22 mouse cellular contexts compared by ENCODE assay signal in the genomic region with DNA sequence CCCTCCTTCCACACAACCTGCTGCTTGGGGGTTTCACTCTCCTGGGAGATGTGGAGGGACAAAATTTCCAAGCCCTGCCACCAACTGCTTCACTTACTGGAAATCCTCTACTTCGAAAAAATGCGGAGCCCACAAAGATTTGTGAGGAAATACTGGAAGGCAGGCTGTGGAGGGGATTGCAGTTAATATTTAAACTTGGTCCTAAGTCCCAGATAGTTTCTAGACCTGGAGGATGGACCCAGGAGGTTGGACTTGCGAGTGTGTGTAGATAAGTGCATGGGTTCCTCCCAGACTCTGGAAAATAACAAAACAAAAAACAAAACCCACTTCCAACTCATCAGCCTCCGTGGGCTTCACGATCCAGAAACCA.
DNase-seq lines count a peak whose midpoint lies in the region; ATAC-seq and TF ChIP-seq lines count a peak whose summit lies in the region.
"Had no signal": no experiment of that assay in that cellular context is flagged by ENCODE, and none has a peak within 500 bp of the region (broad histone marks: within the 10 kb centered on the region; RNA-seq: fewer than 3 reads in every experiment).

No protein-coding gene starts in this region.

- H3K27ac ChIP-seq in heart, embryonic 10.5 days, result no peak overlapping the region
- H3K27ac ChIP-seq in liver, adult 2 months (replicated peaks; ENCODE audit: insufficient read depth, low read depth, low read length), result no peak overlapping the region
- H3K27ac ChIP-seq in liver, postnatal 0 days (ENCODE audit: low read depth), result no peak overlapping the region
- no peak overlapping the region for H3K27ac ChIP-seq in intestine, embryonic 16.5 days (ENCODE audit: low read length)
- H3K27ac ChIP-seq: embryonic facial prominence, embryonic 13.5 days; forebrain, embryonic 12.5 days; heart, embryonic 15.5 days; hindbrain, embryonic 13.5 days; layer of hippocampus, adult 2 months; lung, embryonic 15.5 days; midbrain, embryonic 15.5 days; neural tube, embryonic 12.5 days had no signal

- no peaks in the 10 kb centered on the region for H3K27me3 ChIP-seq in heart, embryonic 10.5 days (ENCODE audit: insufficient read depth, poor library complexity, severe bottlenecking)
- H3K27me3 ChIP-seq in liver, adult 2 months (ENCODE audit: control insufficient read depth, insufficient read depth, low read length), result no peaks in the 10 kb centered on the region
- H3K27me3 ChIP-seq in liver, postnatal 0 days (ENCODE audit: insufficient read depth, low read length), result no peaks in the 10 kb centered on the region
- no peaks in the 10 kb centered on the region for H3K27me3 ChIP-seq in intestine, embryonic 16.5 days (replicated peaks; ENCODE audit: control insufficient read depth, insufficient read depth, low read length)
- H3K27me3 ChIP-seq: embryonic facial prominence, embryonic 13.5 days; forebrain, embryonic 12.5 days; heart, embryonic 15.5 days; hindbrain, embryonic 13.5 days; lung, embryonic 15.5 days; megakaryocyte, embryonic 14.5 days; midbrain, embryonic 15.5 days; neural tube, embryonic 12.5 days had no signal

- TF ChIP-seq POLR2A in liver, adult 2 months (IDR thresholded peaks at IDR 0.05; ENCODE audit: extremely low read depth, insufficient read depth, low read length), result no peak

- no peaks in the 10 kb centered on the region for H3K79me2 ChIP-seq in liver, adult 2 months (ENCODE audit: control insufficient read depth, insufficient read depth, low read length)

- no peaks in the 10 kb centered on the region for H3K4me1 ChIP-seq in heart, embryonic 10.5 days
- H3K4me1 ChIP-seq in liver, adult 2 months (ENCODE audit: control insufficient read depth, insufficient read depth, low read length), result no peaks in the 10 kb centered on the region
- H3K4me1 ChIP-seq in liver, postnatal 0 days (ENCODE audit: insufficient read depth), result no peaks in the 10 kb centered on the region
- no peaks in the 10 kb centered on the region for H3K4me1 ChIP-seq in intestine, embryonic 16.5 days (ENCODE audit: control insufficient read depth, insufficient read depth, low read length)
- H3K4me1 ChIP-seq: embryonic facial prominence, embryonic 13.5 days; forebrain, embryonic 12.5 days; heart, embryonic 15.5 days; hindbrain, embryonic 13.5 days; lung, embryonic 15.5 days; midbrain, embryonic 15.5 days; neural tube, embryonic 12.5 days had no signal

- no peak for TF ChIP-seq CTCF in liver, adult 2 months (IDR thresholded peaks at IDR 0.05; ENCODE audit: low read depth, low read length)
- TF ChIP-seq CTCF in liver, postnatal 0 days (IDR thresholded peaks at IDR 0.05; ENCODE audit: low read depth), result no peak

- H3K9ac ChIP-seq in liver, adult 2 months (ENCODE audit: low read depth, low read length), result no peak overlapping the region
- no peak overlapping the region for H3K9ac ChIP-seq in liver, postnatal 0 days (replicated peaks)
- H3K9ac ChIP-seq in intestine, embryonic 16.5 days (ENCODE audit: low read depth, low read length), result no peak overlapping the region; the same call in 1 of the 2 replicates
- H3K9ac ChIP-seq: embryonic facial prominence, embryonic 13.5 days; forebrain, embryonic 12.5 days; heart, embryonic 15.5 days; hindbrain, embryonic 13.5 days; lung, embryonic 15.5 days; midbrain, embryonic 15.5 days; neural tube, embryonic 12.5 days had no signal

- no peaks in the 10 kb centered on the region for H3K36me3 ChIP-seq in heart, embryonic 10.5 days
- no peaks in the 10 kb centered on the region for H3K36me3 ChIP-seq in liver, adult 2 months (ENCODE audit: control insufficient read depth, insufficient read depth, low read length)
- no peaks in the 10 kb centered on the region for H3K36me3 ChIP-seq in liver, postnatal 0 days (replicated peaks; ENCODE audit: insufficient read depth, low read length)
- H3K36me3 ChIP-seq in intestine, embryonic 16.5 days (ENCODE audit: control insufficient read depth, insufficient read depth, low read length), result no peaks in the 10 kb centered on the region
- H3K36me3 ChIP-seq: embryonic facial prominence, embryonic 13.5 days; forebrain, embryonic 12.5 days; heart, embryonic 15.5 days; hindbrain, embryonic 13.5 days; lung, embryonic 15.5 days; midbrain, embryonic 15.5 days; neural tube, embryonic 12.5 days had no signal

- 57% methylated on average over 5 of the region's 5 CpGs for WGBS in heart, embryonic 10.5 days
- WGBS in liver, adult 2 months, result 36% methylated on average over 5 of the region's 5 CpGs
- 42% methylated on average over 5 of the region's 5 CpGs for WGBS in liver, postnatal 0 days (ENCODE audit: insufficient replicate concordance)
- 43% methylated on average over 5 of the region's 5 CpGs for WGBS in intestine, embryonic 16.5 days

- TF ChIP-seq EP300 in liver, postnatal 0 days (IDR thresholded peaks at IDR 0.05; ENCODE audit: low read depth), result no peak

- no peak overlapping the region for H3K4me2 ChIP-seq in liver, postnatal 0 days (ENCODE audit: low read depth, low read length)
- H3K4me2 ChIP-seq in intestine, embryonic 16.5 days (ENCODE audit: low read depth, low read length), result peak overlapping the region; percentile 46
- H3K4me2 ChIP-seq: forebrain, embryonic 12.5 days; lung, embryonic 15.5 days; midbrain, embryonic 15.5 days; neural tube, embryonic 12.5 days had no signal

- H3K9me3 ChIP-seq in heart, embryonic 10.5 days, result no peaks in the 10 kb centered on the region
- H3K9me3 ChIP-seq in liver, postnatal 0 days (ENCODE audit: low read length), result no peaks in the 10 kb centered on the region
- no peaks in the 10 kb centered on the region for H3K9me3 ChIP-seq in intestine, embryonic 16.5 days (ENCODE audit: control insufficient read depth, low read length)
- H3K9me3 ChIP-seq: embryonic facial prominence, embryonic 13.5 days; forebrain, embryonic 12.5 days; heart, embryonic 15.5 days; hindbrain, embryonic 13.5 days; lung, embryonic 15.5 days; megakaryocyte, embryonic 14.5 days; midbrain, embryonic 15.5 days; neural tube, embryonic 12.5 days had no signal

- ATAC-seq in liver, postnatal 0 days, result no peak
- ATAC-seq in intestine, embryonic 16.5 days, result peak; percentile 85

- peak; percentile 12 for DNase-seq in heart, adult 11 months
- no peak for DNase-seq in heart, embryonic 10.5 days (ENCODE audit: low spot score)
- DNase-seq in liver, adult 2 months (ENCODE audit: extremely low read depth, low read depth, low spot score), result peak; percentile 19
- no peak for DNase-seq in liver, postnatal 0 days
- DNase-seq in kidney, postnatal 36 days, result peak; percentile 10 to 41
- no peak for DNase-seq in retina, embryonic 14.5 days (ENCODE audit: low spot score)
- DNase-seq in embryo, embryonic 10.5 days (ENCODE audit: low spot score), result no peak
- DNase-seq: adrenal gland, postnatal 10 days; gastrocnemius, postnatal 36 days; heart, postnatal 36 days; lung, postnatal 36 days had no signal

- H3K4me3 ChIP-seq in heart, embryonic 10.5 days, result no peak overlapping the region
- no peak overlapping the region for H3K4me3 ChIP-seq in liver, adult 2 months (ENCODE audit: insufficient read depth, low read depth, low read length)
- no peak overlapping the region for H3K4me3 ChIP-seq in liver, postnatal 0 days (ENCODE audit: low read depth, low read length)
- H3K4me3 ChIP-seq in intestine, embryonic 16.5 days (ENCODE audit: low read length), result peak overlapping the region; percentile 18; the same call in 1 of the 2 replicates
- H3K4me3 ChIP-seq: embryonic facial prominence, embryonic 13.5 days; erythroblast, embryonic 14.5 days; forebrain, embryonic 12.5 days; heart, embryonic 15.5 days; hindbrain, embryonic 13.5 days; layer of hippocampus, adult 2 months; lung, embryonic 15.5 days; megakaryocyte, embryonic 14.5 days; midbrain, embryonic 15.5 days; neural tube, embryonic 12.5 days had no signal

Comparison
In these comparisons a context has a peak if more than half of its experiments do, and no peak if none do; other contexts are left out.
1. DNase-seq: peak in heart, adult 11 months (single experiment), liver, adult 2 months (single experiment) and kidney, postnatal 36 days (2 of 2); none in heart, embryonic 10.5 days (single experiment), liver, postnatal 0 days (single experiment), retina, embryonic 14.5 days (single experiment) and embryo, embryonic 10.5 days (single experiment).